ENCODE assay signal across 22 mouse cellular contexts in genomic region chr3:110290485-110291045, GRCm38 (mm10). TPM values are rescaled to one million over a fixed set of nuclear protein-coding genes. Genes with fewer than 3 reads are reported as not detected.
A peak's percentile ranks its signal among the peaks of the same experiment; 100 is the strongest.
DNase-seq lines count a peak whose midpoint lies in the region; ATAC-seq and TF ChIP-seq lines count a peak whose summit lies in the region.
"Had no signal": no experiment of that assay in that cellular context is flagged by ENCODE, and none has a peak within 500 bp of the region (broad histone marks: within the 10 kb centered on the region; RNA-seq: fewer than 3 reads in every experiment).

No protein-coding gene starts in this region.

- in situ Hi-C loops in CH12.LX (cut with MboI; ENCODE audit: low pct_ligation_motif_present, low pct_unique_long_range_greater_than_20kb, low sequenced_read_pairs) = no loop called here

- no peaks in the 10 kb centered on the region for H3K4me1 ChIP-seq in forebrain, embryonic 15.5 days
- H3K4me1 ChIP-seq in forebrain, embryonic 10.5 days = no peaks in the 10 kb centered on the region
- no peaks in the 10 kb centered on the region for H3K4me1 ChIP-seq in CH12.LX (ENCODE audit: control insufficient read depth in 1 of 2, insufficient read depth in 2 of 2)
- H3K4me1 ChIP-seq in kidney, embryonic 15.5 days = no peaks in the 10 kb centered on the region
- H3K4me1 ChIP-seq: embryonic facial prominence, embryonic 12.5 days; heart, embryonic 13.5 days; hindbrain, embryonic 15.5 days had no signal

- H3K9ac ChIP-seq in forebrain, embryonic 15.5 days (replicated peaks) = no peak overlapping the region
- H3K9ac ChIP-seq in CH12.LX (ENCODE audit: insufficient read depth, low read depth) = peak overlapping the region; percentile 39
- no peak overlapping the region for H3K9ac ChIP-seq in kidney, embryonic 15.5 days
- H3K9ac ChIP-seq: embryonic facial prominence, embryonic 12.5 days; heart, embryonic 13.5 days; hindbrain, embryonic 15.5 days had no signal

- no peaks in the 10 kb centered on the region for H3K9me3 ChIP-seq in forebrain, embryonic 15.5 days
- H3K9me3 ChIP-seq in forebrain, embryonic 10.5 days = no peaks in the 10 kb centered on the region
- H3K9me3 ChIP-seq in CH12.LX (replicated peaks; ENCODE audit: low read length) = peaks cover 10% of the 10 kb centered on the region
- no peaks in the 10 kb centered on the region for H3K9me3 ChIP-seq in kidney, embryonic 15.5 days (replicated peaks)
- H3K9me3 ChIP-seq: embryonic facial prominence, embryonic 12.5 days; heart, embryonic 13.5 days; hindbrain, embryonic 15.5 days had no signal

- 57% methylated on average over 8 of the region's 8 CpGs for WGBS in forebrain, embryonic 15.5 days
- WGBS in forebrain, embryonic 10.5 days = 78% methylated on average over 8 of the region's 8 CpGs
- 74% methylated on average over 8 of the region's 8 CpGs for WGBS in kidney, embryonic 15.5 days

- no peak overlapping the region for H3K27ac ChIP-seq in forebrain, embryonic 15.5 days (replicated peaks)
- no peak overlapping the region for H3K27ac ChIP-seq in forebrain, embryonic 10.5 days
- H3K27ac ChIP-seq in CH12.LX (ENCODE audit: insufficient read depth, low read depth) = no peak overlapping the region
- no peak overlapping the region for H3K27ac ChIP-seq in kidney, embryonic 15.5 days
- H3K27ac ChIP-seq: embryonic facial prominence, embryonic 12.5 days; heart, embryonic 13.5 days; hindbrain, embryonic 15.5 days had no signal

- no peaks in the 10 kb centered on the region for H3K27me3 ChIP-seq in forebrain, embryonic 15.5 days
- H3K27me3 ChIP-seq in forebrain, embryonic 10.5 days (ENCODE audit: poor library complexity, severe bottlenecking) = no peaks in the 10 kb centered on the region
- no peaks in the 10 kb centered on the region for H3K27me3 ChIP-seq in CH12.LX (replicated peaks)
- H3K27me3 ChIP-seq in myocyte (ENCODE audit: control insufficient read depth, insufficient read depth, insufficient read length) = no peaks in the 10 kb centered on the region
- no peaks in the 10 kb centered on the region for H3K27me3 ChIP-seq in kidney, embryonic 15.5 days
- H3K27me3 ChIP-seq: embryonic facial prominence, embryonic 12.5 days; heart, embryonic 13.5 days; hindbrain, embryonic 15.5 days had no signal

- peak; percentile 64; the same call in 1 of the 2 replicates for ATAC-seq in forebrain, embryonic 15.5 days (replicated peaks)
- no peak for ATAC-seq in kidney, embryonic 15.5 days (replicated peaks; ENCODE audit: low FRiP score)
- ATAC-seq: activated CD4-positive, CD25-positive, alpha-beta regulatory T cell, adult 4 months; CD4-positive, CD25-positive, alpha-beta regulatory T cell, adult 4 months; intestine, postnatal 0 days; Patski had no signal

- no peak for DNase-seq in forebrain, embryonic 10.5 days (ENCODE audit: extremely low spot score, low spot score)
- no peak for DNase-seq in CH12.LX (ENCODE audit: extremely low read depth)
- DNase-seq in brain, embryonic 14.5 days (ENCODE audit: low read depth) = peak; percentile 64
- no peak for DNase-seq in ovary, postnatal 36 days (ENCODE audit: low spot score)
- DNase-seq: adrenal gland, postnatal 14 days; B cell, adult 2 months; cerebellum, adult 2 months; cerebellum, postnatal 10 days; gastrocnemius, postnatal 36 days; heart, adult 11 months; heart, postnatal 36 days; kidney, adult 8-10 months had no signal

- no peak overlapping the region for H3ac ChIP-seq in myocyte (ENCODE audit: control insufficient read depth, insufficient read length)

- TF ChIP-seq POLR2A in CH12.LX (IDR thresholded peaks at IDR 0.05; ENCODE audit: low read depth, low read length) (no peak), myocyte (IDR thresholded peaks at IDR 0.05; ENCODE audit: insufficient read length, low read depth) (no peak)
- no peak for TF ChIP-seq POLR2A in brain, embryonic 14.5 days (IDR thresholded peaks at IDR 0.05; ENCODE audit: borderline replicate concordance, extremely low read depth, insufficient read depth, insufficient read length, poor library complexity, severe bottlenecking)

- H3K79me2 ChIP-seq in CH12.LX (replicated peaks; ENCODE audit: control insufficient read depth, extremely low read depth, insufficient read depth, poor library complexity, severe bottlenecking) (no peaks in the 10 kb centered on the region), myocyte (ENCODE audit: control insufficient read depth, insufficient read depth) (no peaks in the 10 kb centered on the region)

- no peak for TF ChIP-seq EP300 in CH12.LX (IDR thresholded peaks at IDR 0.05; ENCODE audit: low read length)

- H3K4me3 ChIP-seq in forebrain, embryonic 15.5 days = no peak overlapping the region
- no peak overlapping the region for H3K4me3 ChIP-seq in forebrain, embryonic 10.5 days
- H3K4me3 ChIP-seq in CH12.LX (replicated peaks in 1 of 3; ENCODE audit: low read depth in 2 of 3, low read length in 2 of 3, poor library complexity in 1 of 3) (peak overlapping the region in 2 of 3 experiments; percentile 9 to 10), myocyte (no peak overlapping the region)
- no peak overlapping the region for H3K4me3 ChIP-seq in kidney, embryonic 15.5 days (replicated peaks)
- H3K4me3 ChIP-seq: embryonic facial prominence, embryonic 12.5 days; heart, embryonic 13.5 days; hindbrain, embryonic 15.5 days had no signal

- dilution Hi-C loops in CH12.LX (cut with MboI; ENCODE audit: extremely low pct_ligation_motif_present, extremely low pct_unique_long_range_greater_than_20kb, low sequenced_read_pairs) = no loop called here

- no peak overlapping the region for H3K4me2 ChIP-seq in forebrain, embryonic 15.5 days (replicated peaks)
- H3K4me2 ChIP-seq in CH12.LX (ENCODE audit: insufficient read depth, low read depth, poor library complexity, severe bottlenecking) (peak overlapping the region; percentile 82), myocyte (ENCODE audit: low read depth) (peak overlapping the region; percentile 59)
- no peak overlapping the region for H3K4me2 ChIP-seq in kidney, embryonic 15.5 days
- H3K4me2 ChIP-seq: embryonic facial prominence, embryonic 12.5 days; heart, embryonic 13.5 days; hindbrain, embryonic 15.5 days had no signal

- TF ChIP-seq RAD21 in CH12.LX (IDR thresholded peaks at IDR 0.05; ENCODE audit: low read depth, low read length) = no peak

- no peak for TF ChIP-seq CTCF in CH12.LX (conservative IDR thresholded peaks at IDR 0.05 in 1 of 2, IDR thresholded peaks at IDR 0.05 in 1 of 2; ENCODE audit: low read depth in 2 of 2, low read length in 2 of 2)
- TF ChIP-seq CTCF in brain, embryonic 14.5 days (IDR thresholded peaks at IDR 0.05; ENCODE audit: borderline replicate concordance, extremely low read depth, insufficient read depth, insufficient read length) = no peak

- no peaks in the 10 kb centered on the region for H3K36me3 ChIP-seq in forebrain, embryonic 15.5 days
- no peaks in the 10 kb centered on the region for H3K36me3 ChIP-seq in forebrain, embryonic 10.5 days (replicated peaks)
- H3K36me3 ChIP-seq in CH12.LX (replicated peaks in 1 of 2; ENCODE audit: control insufficient read depth in 1 of 2, insufficient read depth in 1 of 2, low read length in 1 of 2) (no peaks in the 10 kb centered on the region), myocyte (ENCODE audit: control insufficient read depth, insufficient read depth) (no peaks in the 10 kb centered on the region)
- H3K36me3 ChIP-seq in kidney, embryonic 15.5 days = no peaks in the 10 kb centered on the region
- H3K36me3 ChIP-seq: embryonic facial prominence, embryonic 12.5 days; heart, embryonic 13.5 days; hindbrain, embryonic 15.5 days had no signal

TF ChIP-seq in CH12.LX, 34 proteins besides CTCF, POLR2A, EP300 and RAD21:
- peak; percentile 24; the same call in 1 of the 2 replicates for TF ChIP-seq IRF4 (IDR thresholded peaks at IDR 0.05; ENCODE audit: low read depth, low read length)
- TF ChIP-seq HCFC1 (IDR thresholded peaks at IDR 0.05; ENCODE audit: low read depth, low read length) = no peak
TF ChIP-seq in CH12.LX: peak in this region for 1.

TF ChIP-seq in myocyte, 11 proteins besides CTCF, POLR2A, EP300 and RAD21:
- TF ChIP-seq POLR2AphosphoS2 (IDR thresholded peaks at IDR 0.05; ENCODE audit: insufficient read length, low read depth) = no peak
- TF ChIP-seq USF1 (IDR thresholded peaks at IDR 0.05; ENCODE audit: low read depth) = no peak
- no peak for TF ChIP-seq SRF (IDR thresholded peaks at IDR 0.05; ENCODE audit: control insufficient read depth, insufficient read length, low read depth)
- TF ChIP-seq TCF12 (IDR thresholded peaks at IDR 0.05; ENCODE audit: insufficient read depth, poor library complexity, severe bottlenecking) = no peak
- no peak for TF ChIP-seq CEBPB (IDR thresholded peaks at IDR 0.05; ENCODE audit: insufficient read depth, poor library complexity, severe bottlenecking)
- no peak for TF ChIP-seq MYOD1 (IDR thresholded peaks at IDR 0.05; ENCODE audit: control insufficient read depth in 1 of 3, insufficient read length in 2 of 3, low read depth in 2 of 3)
- no peak for TF ChIP-seq TCF3 (IDR thresholded peaks at IDR 0.05; ENCODE audit: insufficient read length, low read depth)
- TF ChIP-seq E2F4 (IDR thresholded peaks at IDR 0.05; ENCODE audit: insufficient read depth) = no peak
TF ChIP-seq in myocyte: peak in this region for 0.

RNA-seq across cellular contexts. Expression of gene Prmt6, which starts 39.8 kb away (rescaled TPM):
- polyA plus RNA-seq in forebrain, embryonic 15.5 days (2015; fragmentation: Nextera tagmentation; extraction: Ambion mirVana) = 24.1 and 25.9 TPM in 2 replicates
- 26.9 and 27.1 TPM in 2 replicates for polyA plus RNA-seq in forebrain, embryonic 10.5 days (2016; fragmentation: Nextera tagmentation; extraction: Ambion mirVana)
- total RNA-seq in CH12.LX (2012; rRNA removed) = 18.2 and 22.9 TPM in 2 replicates
- 32.6 and 37.6 TPM in 2 replicates for total RNA-seq in CH12.LX (2014; rRNA removed)
- 19.0 and 21.3 TPM in 2 replicates for polyA plus RNA-seq in CH12.LX (2012; ENCODE audit: insufficient read length, low read depth)
- polyA plus RNA-seq in brain, embryonic 14.5 days (2012; rRNA removed) = 24.9 and 26.3 TPM in 2 replicates
- 13.9 TPM for polyA plus RNA-seq in myocyte (2012; fragmentation: generic; extraction: Trizol)
- 22.0 and 25.8 TPM in 2 replicates for polyA plus RNA-seq in kidney, embryonic 15.5 days (2015; fragmentation: Nextera tagmentation; extraction: Ambion mirVana)

Comparison
In these comparisons a context has a peak if more than half of its experiments do, and no peak if none do; other contexts are left out.
1. H3K4me2 ChIP-seq: peak in CH12.LX (single experiment) and myocyte (single experiment); none in forebrain, embryonic 15.5 days (single experiment) and kidney, embryonic 15.5 days (single experiment).
2. H3K4me3 ChIP-seq: peak in CH12.LX (2 of 3); none in forebrain, embryonic 15.5 days (single experiment), forebrain, embryonic 10.5 days (single experiment), myocyte (single experiment) and kidney, embryonic 15.5 days (single experiment).